ENCODE assay signal across 9 mouse cellular contexts in genomic region chr15:83350859-83351258, GRCm38 (mm10). TPM values are rescaled to one million over a fixed set of nuclear protein-coding genes. Genes with fewer than 3 reads are reported as not detected.
A peak's percentile ranks its signal among the peaks of the same experiment; 100 is the strongest.
DNase-seq lines count a peak whose midpoint lies in the region; ATAC-seq and TF ChIP-seq lines count a peak whose summit lies in the region.
"Had no signal": no experiment of that assay in that cellular context is flagged by ENCODE, and none has a peak within 500 bp of the region (broad histone marks: within the 10 kb centered on the region; RNA-seq: fewer than 3 reads in every experiment).

No protein-coding gene starts in this region.

- TF ChIP-seq CTCF in left cerebral cortex, adult 2 months (IDR thresholded peaks at IDR 0.05) = no peak

- no peaks in the 10 kb centered on the region for H3K9me3 ChIP-seq in forebrain, embryonic 11.5 days (ENCODE audit: control insufficient read depth, low read length)
- no peaks in the 10 kb centered on the region for H3K9me3 ChIP-seq in limb, embryonic 10.5 days (replicated peaks)
- H3K9me3 ChIP-seq in midbrain, embryonic 16.5 days (replicated peaks; ENCODE audit: control insufficient read depth, low read length, poor library complexity, severe bottlenecking) = no peaks in the 10 kb centered on the region

- H3K4me1 ChIP-seq in forebrain, embryonic 11.5 days (replicated peaks; ENCODE audit: control insufficient read depth, insufficient read depth, low read length) = no peaks in the 10 kb centered on the region
- H3K4me1 ChIP-seq in limb, embryonic 10.5 days = peaks cover 15% of the 10 kb centered on the region
- peaks cover 9% of the 10 kb centered on the region for H3K4me1 ChIP-seq in midbrain, embryonic 16.5 days (ENCODE audit: control insufficient read depth, insufficient read depth, low read length)

- peak overlapping the region; percentile 66; the same call in 1 of the 2 replicates for H3K27ac ChIP-seq in left cerebral cortex, adult 2 months
- no peak overlapping the region for H3K27ac ChIP-seq in forebrain, embryonic 11.5 days (ENCODE audit: low read depth, low read length)
- peak overlapping the region; percentile 86; the same call in 1 of the 2 replicates for H3K27ac ChIP-seq in limb, embryonic 10.5 days
- no peak overlapping the region for H3K27ac ChIP-seq in midbrain, embryonic 16.5 days (ENCODE audit: low read length)

- intact Hi-C loops in left cerebral cortex, adult 2 months (cut with DNase I) = no loop called here

- peak overlapping the region; percentile 85 for H3K4me3 ChIP-seq in left cerebral cortex, adult 2 months
- H3K4me3 ChIP-seq in forebrain, embryonic 11.5 days (ENCODE audit: low read depth, low read length) = no peak overlapping the region
- peak overlapping the region; percentile 81 for H3K4me3 ChIP-seq in limb, embryonic 10.5 days
- H3K4me3 ChIP-seq in midbrain, embryonic 16.5 days (ENCODE audit: low read depth, low read length) = no peak overlapping the region; the same call in 1 of the 2 replicates

- DNase-seq in left cerebral cortex, adult 2 months (ENCODE audit: extremely low spot score in 1 of 2, low spot score in 2 of 2) = no peak
- no peak for DNase-seq in left cerebral cortex, adult 18-20 months (ENCODE audit: low spot score in 2 of 2)
- no peak for DNase-seq in forebrain, embryonic 11.5 days (ENCODE audit: low spot score)
- no peak for DNase-seq in limb, embryonic 10.5 days (ENCODE audit: low spot score)
- DNase-seq in layer of hippocampus, adult 9-10 months (ENCODE audit: low spot score) = no peak

- no peaks in the 10 kb centered on the region for H3K27me3 ChIP-seq in forebrain, embryonic 11.5 days (ENCODE audit: control insufficient read depth, insufficient read depth, low read length)
- H3K27me3 ChIP-seq in limb, embryonic 10.5 days (ENCODE audit: low read depth, poor library complexity, severe bottlenecking) = no peaks in the 10 kb centered on the region
- H3K27me3 ChIP-seq in midbrain, embryonic 16.5 days (ENCODE audit: control insufficient read depth, insufficient read depth, low read depth, low read length) = no peaks in the 10 kb centered on the region; the same call in 1 of the 2 replicates
- H3K27me3 ChIP-seq: Patski had no signal

- H3K36me3 ChIP-seq in forebrain, embryonic 11.5 days (ENCODE audit: control insufficient read depth, insufficient read depth, low read length) = no peaks in the 10 kb centered on the region
- H3K36me3 ChIP-seq in limb, embryonic 10.5 days = peaks cover 5% of the 10 kb centered on the region
- H3K36me3 ChIP-seq in midbrain, embryonic 16.5 days (ENCODE audit: control insufficient read depth, insufficient read depth, low read length) = peaks cover 4% of the 10 kb centered on the region; the same call in 1 of the 2 replicates

- ATAC-seq in forebrain, embryonic 11.5 days (replicated peaks; ENCODE audit: low FRiP score) = no peak
- no peak for ATAC-seq in midbrain, embryonic 16.5 days
- ATAC-seq in granulocyte monocyte progenitor cell, adult 5-6 weeks (replicated peaks; ENCODE audit: poor library complexity, severe bottlenecking) = no peak
- no peak for ATAC-seq in activated CD4-positive, CD25-positive, alpha-beta regulatory T cell, adult 4 months

- peak overlapping the region; percentile 85; the same call in 1 of the 2 replicates for H3K4me2 ChIP-seq in forebrain, embryonic 11.5 days (ENCODE audit: low read depth, low read length, severe bottlenecking)
- peak overlapping the region; percentile 84 for H3K4me2 ChIP-seq in midbrain, embryonic 16.5 days (ENCODE audit: low read length)

- H3K9ac ChIP-seq in forebrain, embryonic 11.5 days (ENCODE audit: low read length) = no peak overlapping the region; the same call in 1 of the 2 replicates
- no peak overlapping the region for H3K9ac ChIP-seq in midbrain, embryonic 16.5 days (ENCODE audit: low read depth, low read length)

- WGBS in forebrain, embryonic 11.5 days = 64% methylated on average over 2 of the region's 2 CpGs
- WGBS in limb, embryonic 10.5 days = 48% methylated on average over 2 of the region's 2 CpGs
- WGBS in midbrain, embryonic 16.5 days = 68% methylated on average over 2 of the region's 2 CpGs

RNA-seq across cellular contexts. Expression of gene Arfgap3, which starts 0.8 kb away (rescaled TPM):
- 10 to 100 TPM; 19.5 to 21.5 TPM for total RNA-seq in left cerebral cortex, adult 2 months (2021)
- total RNA-seq in left cerebral cortex, adult 18-20 months (2021) = 10 to 100 TPM; 21.6 to 23.0 TPM
- 31.3 and 35.0 TPM in 2 replicates for polyA plus RNA-seq in forebrain, embryonic 11.5 days (2014; fragmentation: Nextera tagmentation; extraction: Ambion mirVana)
- polyA plus RNA-seq in limb, embryonic 10.5 days (2016; fragmentation: Nextera tagmentation; extraction: Ambion mirVana) = 22.8 and 34.0 TPM in 2 replicates
- 45.1 and 45.6 TPM in 2 replicates for polyA plus RNA-seq in midbrain, embryonic 16.5 days (2015; fragmentation: Nextera tagmentation; extraction: Ambion mirVana)
- total RNA-seq in granulocyte monocyte progenitor cell, adult 5-6 weeks (2014; fragmentation: Nextera tagmentation) = 14.9 and 27.9 TPM in 2 replicates
- 26.0 and 26.6 TPM in 2 replicates for total RNA-seq in granulocyte monocyte progenitor cell, adult 5-6 weeks (2017)
- 10 to 100 TPM; 11.3 to 13.7 TPM for polyA plus RNA-seq in activated CD4-positive, CD25-positive, alpha-beta regulatory T cell, adult 4 months (2017; shearing (Covaris generic))

Comparison
In these comparisons a context has a peak if more than half of its experiments do, and no peak if none do; other contexts are left out.
1. H3K27ac ChIP-seq: peak in left cerebral cortex, adult 2 months (single experiment) and limb, embryonic 10.5 days (single experiment); none in forebrain, embryonic 11.5 days (single experiment) and midbrain, embryonic 16.5 days (single experiment).
2. H3K4me3 ChIP-seq: peak in left cerebral cortex, adult 2 months (single experiment) and limb, embryonic 10.5 days (single experiment); none in forebrain, embryonic 11.5 days (single experiment) and midbrain, embryonic 16.5 days (single experiment).